Mouse (Mus musculus): ENCODE measurements around the gene Ddias.
A peak's percentile ranks its signal among the peaks of the same experiment; 100 is the strongest.

The Ddias gene

DNA sequence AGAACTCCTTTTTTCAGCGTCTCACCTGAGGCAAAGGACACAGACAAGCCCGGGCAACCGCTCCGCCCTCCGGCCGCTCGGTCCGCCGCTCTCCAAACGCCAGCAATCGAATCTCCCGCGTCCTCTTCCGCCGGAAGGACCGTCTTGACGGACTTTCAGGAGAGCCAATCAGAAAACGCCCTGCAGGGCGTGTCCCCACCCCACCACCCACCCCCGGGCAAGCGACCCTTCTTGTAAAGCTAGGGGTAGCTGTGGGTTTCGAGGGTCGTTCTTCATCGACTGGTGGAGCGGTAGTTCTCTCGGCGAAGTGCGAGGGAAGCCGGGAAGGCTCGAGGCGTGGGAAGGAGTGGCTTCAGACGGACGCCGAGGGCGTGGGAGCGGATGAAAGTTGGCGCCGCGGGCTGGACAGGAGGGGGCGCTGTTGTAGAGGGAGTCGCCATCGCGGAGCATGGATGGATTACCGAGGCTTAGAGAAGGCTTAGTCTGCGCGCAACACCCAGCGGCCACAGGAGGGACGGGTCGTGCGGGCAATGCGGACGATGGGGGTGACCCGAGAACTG, at the start of gene Ddias, which contains the start of gene Prcp:
Gene Ddias, minus strand, starts transcription at position 132 of the 560 bp plus-strand sequence.
Gene Prcp, plus strand, starts transcription at position 355 of the 560 bp plus-strand sequence.
- DNase-seq (ENCODE audit: inconsistent ontology term) = peak; percentile 96

- DNase-seq (ENCODE audit: inconsistent ontology term) = no peak
Measured at GRCm38 (mm10) chr7:92920857-92921172, 46.8 kb upstream of the Ddias start.

DNA sequence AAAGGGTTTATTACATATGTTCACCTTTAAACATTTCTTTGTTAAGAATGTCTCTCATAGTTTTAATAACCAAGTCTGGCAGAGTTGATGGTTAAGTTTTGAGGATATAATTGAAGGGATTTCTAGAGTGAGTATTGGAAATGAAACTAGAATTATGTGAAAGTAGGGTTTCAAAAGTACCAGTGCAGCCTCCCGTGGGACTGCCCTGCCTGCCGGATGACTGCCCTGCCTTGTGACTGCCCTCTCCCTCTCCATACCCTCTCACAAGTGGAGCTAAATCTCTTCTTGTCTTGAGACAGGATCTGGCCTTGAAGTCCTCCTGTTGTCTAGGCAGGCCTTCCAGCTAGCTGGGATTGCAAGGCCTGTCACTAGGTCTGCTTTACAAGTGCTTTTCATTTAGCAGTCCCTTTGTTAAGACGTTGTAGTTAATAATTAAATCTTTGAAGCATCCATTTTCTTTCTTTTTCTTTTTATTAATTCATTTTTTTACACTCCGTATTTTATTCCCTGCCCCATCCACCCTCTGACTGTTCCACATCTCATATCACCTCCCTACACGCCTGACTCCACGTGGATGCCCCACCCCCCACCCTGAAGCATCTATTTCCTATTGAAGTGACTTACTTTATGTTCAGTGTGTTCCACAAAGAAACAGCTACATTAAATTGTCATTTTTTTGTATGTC, 46.3 kb upstream of the Ddias start:
- DNase-seq (ENCODE audit: inconsistent ontology term) = no peak

- DNase-seq (ENCODE audit: inconsistent ontology term) = peak; percentile 12
Measured at GRCm38 (mm10) chr7:92904285-92904684, 30.2 kb upstream of the Ddias start.

DNA sequence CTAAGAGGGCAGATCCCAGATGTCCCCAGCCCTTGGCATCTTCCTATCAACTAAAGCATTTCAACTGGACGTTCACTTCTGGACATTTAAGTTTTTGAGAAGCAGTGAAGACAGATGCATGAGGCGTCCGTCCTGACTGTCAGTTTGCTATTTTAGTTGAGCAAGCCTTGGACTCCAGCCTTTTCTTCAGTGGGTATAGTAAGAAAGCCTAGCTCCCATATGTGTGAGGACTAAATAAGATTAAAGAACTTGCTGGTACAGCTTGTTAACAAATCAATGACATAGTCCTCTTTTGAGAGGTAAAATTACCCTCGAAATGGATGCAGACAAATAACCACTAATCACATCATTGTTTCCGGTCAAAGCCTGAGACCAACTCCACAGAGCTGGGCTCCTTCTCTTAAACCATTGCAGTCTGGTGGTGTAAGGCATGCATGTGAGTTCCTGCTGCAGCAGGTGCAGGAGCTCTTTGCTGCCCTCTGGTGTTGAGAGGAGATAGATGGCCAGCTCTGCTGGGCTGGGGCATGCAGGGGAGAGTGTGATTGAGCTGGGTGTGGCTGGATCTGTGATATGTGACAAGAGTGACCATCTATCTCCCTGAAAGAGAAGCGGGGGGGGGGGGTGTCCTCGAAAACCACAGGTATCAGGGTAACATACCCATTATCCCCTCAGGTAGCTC, 29.5 kb upstream of the Ddias start:
- peak; percentile 46 for DNase-seq (ENCODE audit: inconsistent ontology term)

DNA sequence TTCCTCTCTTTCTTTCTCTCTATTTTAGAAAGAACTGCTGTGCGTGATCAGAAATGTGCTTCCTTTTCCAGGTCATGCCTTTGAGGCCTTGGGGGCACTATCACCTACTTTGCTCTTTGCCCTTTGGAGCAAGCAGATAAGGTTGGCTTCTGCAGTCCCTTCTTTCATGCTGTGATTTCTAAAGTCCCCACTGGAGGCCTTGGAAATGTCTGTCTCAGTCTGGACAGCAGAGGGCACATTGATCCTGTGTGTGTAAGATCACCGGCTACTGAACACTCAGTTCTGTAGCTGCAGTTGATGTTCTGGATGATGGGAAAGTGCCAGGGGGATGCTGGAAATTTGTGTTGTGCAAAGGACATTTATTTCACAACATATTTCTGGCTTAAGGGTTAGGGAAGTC, 23.0 kb upstream of the Ddias start:
- DNase-seq (ENCODE audit: inconsistent ontology term) = no peak

DNA sequence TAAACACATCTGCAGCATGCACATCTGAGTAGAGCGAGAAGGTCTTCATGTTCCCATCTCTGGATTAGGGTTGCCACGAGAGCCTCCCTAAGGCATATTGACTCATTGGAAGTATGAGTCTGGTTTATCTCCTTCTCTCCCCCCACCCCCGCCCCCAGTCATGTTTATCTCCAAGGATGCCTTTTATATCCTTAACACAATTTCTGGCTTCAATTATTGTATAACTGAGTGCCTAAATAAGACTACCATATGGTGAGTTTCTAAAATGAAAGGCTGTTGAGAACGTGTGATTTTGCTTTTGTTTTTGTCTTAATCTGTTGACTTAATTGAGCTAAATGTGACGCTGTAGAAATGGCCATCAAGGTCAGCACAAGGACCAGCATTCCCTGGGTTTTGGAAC, 22.0 kb upstream of the Ddias start:
- no peak for DNase-seq (ENCODE audit: inconsistent ontology term)

DNA sequence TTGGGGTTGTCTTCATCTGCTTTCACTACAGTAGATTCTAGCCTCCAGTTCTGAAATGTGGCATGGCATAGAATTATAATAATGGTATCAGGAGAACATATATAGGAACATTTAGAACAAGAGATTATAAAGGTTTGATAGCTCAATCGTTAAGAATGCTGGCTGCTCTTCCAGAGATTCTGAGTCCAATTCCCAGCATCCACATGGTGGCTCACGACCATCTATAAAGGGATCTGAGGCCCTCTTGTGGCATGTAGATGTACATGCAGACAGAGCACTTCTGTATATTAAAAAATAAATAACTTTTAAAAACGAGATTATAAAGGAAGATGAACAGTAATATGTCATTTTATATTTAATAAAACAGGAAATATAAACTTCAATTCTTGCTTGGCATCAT, 19.4 kb upstream of the Ddias start:
- no peak for DNase-seq (ENCODE audit: inconsistent ontology term)

GRCm38 (mm10) chr7:92890618-92891230, 16.7 kb upstream of the Ddias start:
- peak; percentile 35 for DNase-seq (ENCODE audit: inconsistent ontology term)

GRCm38 (mm10) chr7:92890211-92890610, 16.2 kb upstream of the Ddias start:
- no peak for DNase-seq (ENCODE audit: inconsistent ontology term)

- no peak for DNase-seq (ENCODE audit: inconsistent ontology term)
Measured at GRCm38 (mm10) chr7:92887230-92887629, 13.2 kb upstream of the Ddias start.

DNA sequence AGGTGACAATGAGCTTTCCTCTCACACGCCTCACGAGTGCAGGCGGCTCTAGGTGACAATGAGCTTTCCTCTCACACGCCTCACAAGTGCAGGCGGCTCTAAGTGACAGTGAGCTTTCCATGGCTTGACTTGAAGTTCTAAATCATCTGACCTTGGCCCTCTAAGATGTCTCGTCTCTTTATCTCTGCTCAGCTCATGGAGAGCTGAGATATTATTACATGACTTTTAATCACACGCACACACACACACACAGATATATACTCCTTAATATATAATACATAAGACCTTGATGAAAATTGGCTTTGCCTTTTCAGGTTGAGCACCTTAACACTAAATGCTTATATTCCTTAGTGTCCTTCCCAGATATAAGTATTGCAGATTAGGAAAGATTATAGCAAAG, 12.8 kb upstream of the Ddias start:
- DNase-seq (ENCODE audit: inconsistent ontology term) = no peak

DNA sequence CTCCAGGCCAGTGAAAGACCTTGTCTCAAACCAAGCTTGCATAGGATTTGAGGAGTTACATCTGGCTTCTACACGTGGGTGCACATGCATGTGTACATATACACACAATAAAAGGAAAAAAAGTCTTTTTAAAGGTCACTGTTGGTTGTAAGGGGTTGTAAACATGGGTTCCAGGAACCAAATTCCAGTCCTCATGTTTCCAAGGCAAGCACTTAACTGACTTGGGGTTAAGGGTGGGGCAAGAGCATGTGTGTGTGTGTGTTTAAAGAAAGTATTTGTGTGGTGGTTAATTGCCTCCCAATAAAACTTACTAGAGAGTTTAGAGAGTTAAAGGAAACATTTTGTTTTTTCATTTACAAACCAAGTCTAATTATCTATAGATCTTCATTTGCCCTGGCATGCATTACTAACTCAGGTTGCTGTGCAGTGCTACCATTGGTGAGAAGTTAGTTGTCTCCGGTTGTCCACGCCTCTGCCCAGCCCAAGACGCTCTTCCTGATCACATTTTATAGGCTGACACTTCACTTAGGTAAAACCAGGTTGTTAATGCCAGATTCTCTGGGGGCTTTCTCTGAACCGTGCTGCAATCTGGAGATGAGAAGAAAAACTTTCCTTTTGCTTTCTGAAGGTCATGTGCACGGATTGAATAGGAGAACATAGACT, 11.1 kb upstream of the Ddias start:
- no peak for DNase-seq (ENCODE audit: inconsistent ontology term)

GRCm38 (mm10) chr7:92883850-92884716, 10.0 kb upstream of the Ddias start:
- DNase-seq (ENCODE audit: inconsistent ontology term) = no peak

DNA sequence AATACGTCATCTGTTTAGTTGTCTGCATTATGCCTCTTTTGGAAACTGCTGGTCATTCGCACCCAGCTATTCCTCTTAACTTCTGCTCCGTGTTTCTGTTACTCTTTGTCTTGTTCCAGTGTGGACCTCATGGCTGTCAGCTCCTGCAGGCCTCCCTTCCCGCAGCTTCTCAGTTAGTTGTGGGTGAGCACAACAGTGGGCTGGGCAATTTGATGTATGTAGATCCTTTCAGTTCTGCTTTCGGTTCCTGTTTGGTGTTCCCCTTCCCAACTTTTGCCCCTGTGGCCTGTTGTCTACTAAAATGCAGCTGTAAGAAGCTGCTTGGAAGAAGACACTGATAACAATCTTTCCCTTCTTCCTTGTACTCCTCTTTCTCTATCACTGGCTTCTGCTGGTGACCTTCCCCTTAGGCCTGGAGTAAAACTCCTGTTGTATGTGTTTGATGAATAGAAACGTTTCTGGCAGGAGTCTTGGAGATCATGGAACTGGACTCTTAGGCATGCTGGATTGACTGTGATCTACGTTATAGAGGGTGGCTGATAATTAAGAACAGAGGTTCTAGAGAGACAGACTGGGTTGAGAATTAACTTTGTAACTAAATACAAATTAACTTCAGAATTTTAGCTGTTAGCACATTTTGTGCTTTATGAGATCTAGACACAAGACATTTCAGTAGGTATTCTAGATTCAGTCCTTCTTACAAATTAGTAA, 4.7 kb upstream of the Ddias start:
- no peak for DNase-seq (ENCODE audit: inconsistent ontology term)

DNA sequence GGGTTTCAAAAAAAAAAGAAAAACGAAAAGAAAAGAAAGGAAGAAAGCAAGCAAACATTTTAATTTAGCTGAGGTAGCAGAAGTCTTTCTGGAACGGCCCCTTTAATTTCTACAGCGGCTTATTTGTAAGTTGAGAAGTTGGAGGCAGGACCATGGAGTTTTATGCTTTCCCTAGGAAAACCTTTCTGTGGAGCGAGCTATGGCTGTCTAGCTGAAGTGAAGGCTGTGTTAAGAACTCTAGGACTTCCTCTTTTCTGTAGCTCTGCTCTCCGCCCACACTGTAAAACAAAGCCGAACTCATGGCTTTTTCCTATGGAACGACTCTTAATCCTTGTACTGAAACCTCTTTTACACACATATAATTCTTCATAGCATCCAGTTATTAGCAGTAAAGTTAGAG, 2.5 kb upstream of the Ddias start:
- DNase-seq (ENCODE audit: inconsistent ontology term) = peak; percentile 10

DNA sequence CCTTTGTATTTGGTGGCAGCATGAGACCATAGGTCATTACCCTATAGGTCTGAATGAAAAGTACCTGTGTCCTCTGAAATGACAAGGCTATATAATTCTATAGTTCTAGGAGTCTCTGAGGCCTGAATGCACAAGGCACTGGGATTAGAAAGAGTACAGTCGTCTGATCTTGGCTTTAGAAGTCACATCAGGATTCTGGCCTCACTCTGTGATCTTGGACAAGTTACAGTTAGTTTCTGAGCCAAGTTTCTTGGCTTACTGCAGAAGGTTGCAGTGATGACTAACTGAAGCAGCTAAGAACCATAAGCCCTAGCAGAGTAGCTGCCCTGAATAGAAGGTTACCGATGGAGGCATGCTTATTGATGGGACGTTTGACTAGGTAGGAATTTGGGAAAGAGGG, 2.0 kb upstream of the Ddias start:
- peak; percentile 54 for DNase-seq (ENCODE audit: inconsistent ontology term)

- DNase-seq (ENCODE audit: inconsistent ontology term) = peak; percentile 96
Measured at GRCm38 (mm10) chr7:92874761-92875408, 838 bp upstream of the Ddias start.

- DNase-seq (ENCODE audit: inconsistent ontology term) = no peak
Measured at GRCm38 (mm10) chr7:92871596-92871995, 2.5 kb downstream of the Ddias start.

DNA sequence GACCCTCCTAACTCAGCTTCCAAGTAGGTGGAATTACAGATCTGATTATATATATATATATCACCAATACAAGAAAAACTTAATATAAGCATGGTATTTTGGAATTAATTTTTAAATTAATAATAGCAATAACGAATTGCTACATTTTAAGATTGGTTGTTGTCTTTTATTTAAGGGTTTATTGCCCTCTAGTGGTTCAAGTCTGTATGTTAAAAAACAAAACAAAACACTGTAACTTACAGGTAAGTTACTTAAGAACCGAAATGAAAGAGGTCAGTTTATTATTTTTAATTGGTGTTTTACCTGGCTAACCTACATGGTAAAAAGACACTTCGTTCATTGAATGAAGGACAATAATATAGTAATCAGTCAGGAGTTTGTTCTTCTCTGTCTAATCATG, 3.9 kb downstream of the Ddias start:
- DNase-seq (ENCODE audit: inconsistent ontology term) = peak; percentile 12
